Mouse (Mus musculus) kidney, adult 2 months (tissue): ENCODE data around the gene Adprhl2.

ENCODE experiments used
- CTCF ChIP-seq: fragments of 200-500 bp; conservative IDR thresholded peaks from 2 replicates; pipeline ENCODE4 v1.5.1; 2011; ENCODE audit warnings: low read depth, mild to moderate bottlenecking, control low read depth, low read length, moderate library complexity, mixed read lengths; ENCODE audit not compliant: insufficient read depth, insufficient read length
- POLR2A ChIP-seq: fragments of 200-500 bp; IDR thresholded peaks from one replicate; pipeline ENCODE4 v1.6.1; 2011; ENCODE audit warnings: low read depth, low read length, control low read depth

- TF ChIP-seq CTCF (no peak), POLR2A (no peak)
Observed at GRCm38 (mm10) chr4:126325281-126325861, 3.9 kb upstream of the Adprhl2 start, which contains the start of gene Tekt2.
